Mouse (Mus musculus) ovary, adult 10 weeks (tissue): ENCODE measurements around the gene Nat8f1. TPM values are rescaled to one million over a fixed set of nuclear protein-coding genes. Genes with fewer than 3 reads are reported as not detected.

Experiments
- polyA plus RNA-seq: library from polyadenylated mRNA; stranded (reverse); fragments of 350-450 nt; fragmentation: Illumina TruSeq; extraction: RNeasy Lipid Tissue Mini Kit (QIAGEN cat#74804); gene quantifications from one replicate; pipeline ENCODE4 v1.2.3, GENCODE M21; 2014

Nat8f1 gene
- polyA plus RNA-seq = 0.51 TPM

GRCm38 (mm10) chr6:85915539-85916513 lies at the start of gene Nat8f1:
Nat8f1 (minus strand) TSS chr6:85915687.

GRCm38 (mm10) chr6:85961101-85962091 lies 45.9 kb upstream of the Nat8f1 start, which contains the start of gene Dusp11:
Dusp11 (minus strand) TSS chr6:85961667.

GRCm38 (mm10) chr6:85911587-85911986 lies 3.9 kb downstream of the Nat8f1 start, which contains the start of gene Tprkb:
Tprkb (plus strand) TSS chr6:85911865.

GRCm38 (mm10) chr6:85904642-85905061 lies 10.8 kb downstream of the Nat8f1 start, which contains the start of gene Nat8f4:
Nat8f4 (minus strand) TSS chr6:85904884.

GRCm38 (mm10) chr6:85869006-85869405 lies 46.5 kb downstream of the Nat8f1 start, which contains the start of gene Nat8f2:
Nat8f2 (minus strand) TSS chr6:85869158.

Other genes starting within 250 kb of the Nat8f1 start
- not detected for gene Nat8f7, start 202.5 kb downstream of the Nat8f1 start, polyA plus RNA-seq
- 6.4 TPM for gene Nat8f3, start 149.9 kb downstream of the Nat8f1 start, polyA plus RNA-seq
- gene Nat8f6, start 94.7 kb downstream of the Nat8f1 start, polyA plus RNA-seq = not detected
- 0.51 TPM for gene Nat8f5, start 94.7 kb downstream of the Nat8f1 start, polyA plus RNA-seq
- not detected for gene Nat8, start 83.6 kb downstream of the Nat8f1 start, polyA plus RNA-seq
- gene Nat8f2, start 46.5 kb downstream of the Nat8f1 start, polyA plus RNA-seq = 0.83 TPM
- 11.3 TPM for gene Nat8f4, start 10.8 kb downstream of the Nat8f1 start, polyA plus RNA-seq
- gene Tprkb, start 3.8 kb downstream of the Nat8f1 start, polyA plus RNA-seq = 112 TPM
- 172 TPM for gene Dusp11, start 46.0 kb upstream of the Nat8f1 start, polyA plus RNA-seq
- gene Figla, start 100.5 kb upstream of the Nat8f1 start, polyA plus RNA-seq = 1.4 TPM
- gene Add2, start 113.0 kb upstream of the Nat8f1 start, polyA plus RNA-seq = 0.26 TPM